Mouse (Mus musculus): ENCODE measurements around the gene Fbxl17.

Gene Fbxl17

GRCm38 (mm10) chr17:63158436-63158835, 341.4 kb downstream of the Fbxl17 start:
- no peak for DNase-seq

- DNase-seq, result no peak
Observed at GRCm38 (mm10) chr17:63157906-63158305, 341.9 kb downstream of the Fbxl17 start.

- no peak for DNase-seq
Observed at GRCm38 (mm10) chr17:63157019-63157418, 342.8 kb downstream of the Fbxl17 start.

- no peak for DNase-seq
Observed at GRCm38 (mm10) chr17:63146514-63146913, 353.3 kb downstream of the Fbxl17 start.

GRCm38 (mm10) chr17:63145751-63146491, 353.9 kb downstream of the Fbxl17 start:
- no peak for DNase-seq

GRCm38 (mm10) chr17:63145311-63145741, 354.5 kb downstream of the Fbxl17 start:
- no peak for DNase-seq

- DNase-seq, result no peak
Observed at GRCm38 (mm10) chr17:63143825-63144224, 356.0 kb downstream of the Fbxl17 start.

- DNase-seq, result peak in 1 of 2 experiments; percentile 30
Observed at GRCm38 (mm10) chr17:63134805-63135204, 365.0 kb downstream of the Fbxl17 start.

- DNase-seq, result no peak
Observed at GRCm38 (mm10) chr17:63122427-63122826, 377.4 kb downstream of the Fbxl17 start.

- DNase-seq, result peak; percentile 74 to 76
Observed at GRCm38 (mm10) chr17:63119701-63120100, 380.1 kb downstream of the Fbxl17 start.

GRCm38 (mm10) chr17:63119077-63119476, 380.7 kb downstream of the Fbxl17 start:
- peak in 1 of 2 experiments; percentile 19 for DNase-seq

- DNase-seq, result no peak
Observed at GRCm38 (mm10) chr17:63117130-63117529, 382.7 kb downstream of the Fbxl17 start.

GRCm38 (mm10) chr17:63114399-63115085, 385.3 kb downstream of the Fbxl17 start:
- no peak for DNase-seq

GRCm38 (mm10) chr17:63112826-63113225, 387.0 kb downstream of the Fbxl17 start:
- DNase-seq, result no peak

GRCm38 (mm10) chr17:63110994-63111393, 388.8 kb downstream of the Fbxl17 start:
- DNase-seq, result no peak

GRCm38 (mm10) chr17:63110211-63110755, 389.5 kb downstream of the Fbxl17 start:
- DNase-seq, result no peak

- no peak for DNase-seq
Observed at GRCm38 (mm10) chr17:63108035-63108434, 391.8 kb downstream of the Fbxl17 start.

GRCm38 (mm10) chr17:63107515-63107914, 392.3 kb downstream of the Fbxl17 start:
- no peak for DNase-seq

GRCm38 (mm10) chr17:63095553-63095952, 404.3 kb downstream of the Fbxl17 start:
- no peak for DNase-seq

GRCm38 (mm10) chr17:63095017-63095416, 404.8 kb downstream of the Fbxl17 start:
- DNase-seq, result no peak

GRCm38 (mm10) chr17:63093184-63093583, 406.6 kb downstream of the Fbxl17 start:
- no peak for DNase-seq

GRCm38 (mm10) chr17:63092774-63093173, 407.0 kb downstream of the Fbxl17 start:
- DNase-seq, result no peak

GRCm38 (mm10) chr17:63090112-63090511, 409.7 kb downstream of the Fbxl17 start:
- no peak for DNase-seq

- DNase-seq, result no peak
Observed at GRCm38 (mm10) chr17:63087265-63087664, 412.6 kb downstream of the Fbxl17 start.

Measured in lung, adult 18-20 months (tissue).